Mouse (Mus musculus) cerebellum, adult 18-20 months (tissue): Measurements from ENCODE around the gene Phf21b.
"Not testable (repeated sequence)": the region's sequence is repeated elsewhere in the genome, so short reads cannot be mapped to it uniquely, and the experiment has no call there.

Source experiments
- DNase-seq, 2 experiments: peaks; one replicate each; pipeline ENCODE4 v3.0.0; 2021

Gene Phf21b

GRCm38 (mm10) chr15:84772191-84773111 is 83.4 kb downstream of the Phf21b start:
- peak; percentile 40 for DNase-seq

GRCm38 (mm10) chr15:84769641-84770341 is 86.1 kb downstream of the Phf21b start:
- no peak for DNase-seq

GRCm38 (mm10) chr15:84768531-84768930 is 87.3 kb downstream of the Phf21b start:
- DNase-seq = not testable (repeated sequence)

GRCm38 (mm10) chr15:84766621-84767020 is 89.2 kb downstream of the Phf21b start:
- DNase-seq = no peak

GRCm38 (mm10) chr15:84763423-84763812 is 92.4 kb downstream of the Phf21b start:
- no peak for DNase-seq

- no peak for DNase-seq
These were observed 93.0 kb downstream of the Phf21b start for GRCm38 (mm10) chr15:84762712-84763422.

- peak; percentile 31 to 53 for DNase-seq
These were observed 97.4 kb downstream of the Phf21b start for GRCm38 (mm10) chr15:84758493-84758892.

GRCm38 (mm10) chr15:84756426-84756825 is 99.4 kb downstream of the Phf21b start:
- DNase-seq = peak; percentile 12 to 15

- DNase-seq = peak; percentile 68 to 80
These were observed 100.9 kb downstream of the Phf21b start for GRCm38 (mm10) chr15:84754987-84755386.

- no peak for DNase-seq
These were observed 110.0 kb downstream of the Phf21b start for GRCm38 (mm10) chr15:84745831-84746230.

GRCm38 (mm10) chr15:84744308-84744707 is 111.5 kb downstream of the Phf21b start:
- DNase-seq = no peak

GRCm38 (mm10) chr15:84743347-84743746 is 112.5 kb downstream of the Phf21b start:
- DNase-seq = no peak

GRCm38 (mm10) chr15:84741573-84741972 is 114.3 kb downstream of the Phf21b start:
- DNase-seq = no peak

GRCm38 (mm10) chr15:84738246-84738645 is 117.6 kb downstream of the Phf21b start:
- DNase-seq = no peak

GRCm38 (mm10) chr15:84736994-84737346 is 118.9 kb downstream of the Phf21b start:
- DNase-seq = no peak

GRCm38 (mm10) chr15:84736346-84736993 is 119.4 kb downstream of the Phf21b start:
- DNase-seq = no peak
